ENCODE assay signal across 8 mouse cellular contexts in the genomic region with DNA sequence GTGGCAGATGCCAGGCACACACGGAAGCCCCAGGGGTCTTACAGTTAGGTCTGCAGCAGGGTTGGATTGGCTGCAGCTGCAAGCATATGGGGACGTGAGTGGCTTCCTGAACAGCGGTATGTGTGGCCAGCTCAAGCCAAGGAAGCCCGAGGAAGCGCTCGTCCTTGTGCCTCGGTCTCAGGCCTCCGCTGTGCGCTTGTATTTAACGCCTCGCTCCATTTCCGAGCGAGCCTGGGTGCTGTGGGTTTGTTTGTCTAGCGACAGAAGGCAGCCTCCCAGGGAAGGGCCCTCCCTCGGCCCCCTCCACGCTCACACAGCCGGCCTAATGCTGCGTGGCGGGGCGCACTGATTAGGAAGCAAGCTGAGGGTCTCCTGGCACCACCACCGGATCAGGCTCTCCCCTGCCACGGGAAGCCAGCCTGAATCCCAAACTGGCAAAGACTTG.
A peak's percentile ranks its signal among the peaks of the same experiment; 100 is the strongest.
DNase-seq lines count a peak whose midpoint lies in the region; ATAC-seq and TF ChIP-seq lines count a peak whose summit lies in the region.

No protein-coding gene starts in this region.

- TF ChIP-seq CTCF in cerebellum, adult 2 months (IDR thresholded peaks at IDR 0.05; ENCODE audit: borderline replicate concordance, insufficient read depth, low read depth, low read length): no peak

- no peaks in the 10 kb centered on the region for H3K36me3 ChIP-seq in hindbrain, embryonic 14.5 days (replicated peaks; ENCODE audit: control insufficient read depth, insufficient read depth)
- H3K36me3 ChIP-seq in neural tube, embryonic 11.5 days (ENCODE audit: control insufficient read depth, insufficient read depth, low read length): no peaks in the 10 kb centered on the region

- DNase-seq in cerebellum, adult 2 months: peak; percentile 16 to 19
- DNase-seq in left cerebral cortex, postnatal 4 days: peak; percentile 71
- no peak for DNase-seq in left cerebral cortex, adult 11 months (ENCODE audit: low spot score)
- DNase-seq in hindbrain, embryonic 14.5 days (ENCODE audit: low spot score): peak; percentile 61
- DNase-seq in neural tube, embryonic 11.5 days (ENCODE audit: low spot score): peak; percentile 61
- no peak for DNase-seq in Muller cell, postnatal 12 days (ENCODE audit: inconsistent ontology term)
- no peak for DNase-seq in left cerebral cortex, adult 8-10 months (ENCODE audit: low spot score in 2 of 2)

- 7% methylated on average over 22 of the region's 22 CpGs for WGBS in cerebellum, adult 2 months
- 7% methylated on average over 22 of the region's 22 CpGs for WGBS in hindbrain, embryonic 14.5 days
- 7% methylated on average over 22 of the region's 22 CpGs for WGBS in neural tube, embryonic 11.5 days

- no peaks in the 10 kb centered on the region for H3K27me3 ChIP-seq in cerebellum, adult 2 months (ENCODE audit: control insufficient read depth, insufficient read depth, low read length)
- H3K27me3 ChIP-seq in hindbrain, embryonic 14.5 days (ENCODE audit: control insufficient read depth, insufficient read depth, low read length): no peaks in the 10 kb centered on the region
- no peaks in the 10 kb centered on the region for H3K27me3 ChIP-seq in neural tube, embryonic 11.5 days (ENCODE audit: control insufficient read depth, insufficient read depth, low read length)

- intact Hi-C loops in left cerebral cortex, postnatal 4 days (cut with DNase I): no loop called here

- H3K9me3 ChIP-seq in hindbrain, embryonic 14.5 days (ENCODE audit: control insufficient read depth, low read length): 0 out of 2 replicates have a peak, but pooled peaks cover 5% of the 10 kb centered on the region
- no peaks in the 10 kb centered on the region for H3K9me3 ChIP-seq in neural tube, embryonic 11.5 days (ENCODE audit: control insufficient read depth, low read length)

- peak overlapping the region; percentile 34; the same call in 1 of the 2 replicates for H3K9ac ChIP-seq in hindbrain, embryonic 14.5 days
- peak overlapping the region; percentile 37 for H3K9ac ChIP-seq in neural tube, embryonic 11.5 days (ENCODE audit: low read length)

- ATAC-seq in cerebellum, adult (ENCODE audit: insufficient number of reproducible peaks, low FRiP score, low TSS enrichment): no peak
- peak; percentile 67 for ATAC-seq in hindbrain, embryonic 14.5 days (ENCODE audit: low FRiP score)
- ATAC-seq in neural tube, embryonic 11.5 days (ENCODE audit: insufficient read depth, low FRiP score, low TSS enrichment): peak; percentile 77

- H3K4me2 ChIP-seq in hindbrain, embryonic 14.5 days (replicated peaks): peak overlapping the region; percentile 21
- H3K4me2 ChIP-seq in neural tube, embryonic 11.5 days (ENCODE audit: low read depth): peak overlapping the region; percentile 27

- no peaks in the 10 kb centered on the region for H3K4me1 ChIP-seq in cerebellum, adult 2 months (ENCODE audit: control insufficient read depth, insufficient read depth, low read length)
- H3K4me1 ChIP-seq in hindbrain, embryonic 14.5 days (replicated peaks; ENCODE audit: control insufficient read depth, insufficient read depth, low read length): peaks cover 23% of the 10 kb centered on the region
- no peaks in the 10 kb centered on the region; the same call in 1 of the 2 replicates for H3K4me1 ChIP-seq in neural tube, embryonic 11.5 days (ENCODE audit: control insufficient read depth, insufficient read depth, low read length)

- no peak for TF ChIP-seq POLR2A in cerebellum, adult 2 months (IDR thresholded peaks at IDR 0.05; ENCODE audit: borderline replicate concordance, insufficient read depth, low read length)

- no peak overlapping the region for H3K4me3 ChIP-seq in cerebellum, adult 2 months (replicated peaks; ENCODE audit: insufficient read depth, low read depth, low read length)
- no peak overlapping the region for H3K4me3 ChIP-seq in hindbrain, embryonic 14.5 days (replicated peaks; ENCODE audit: low read length)
- H3K4me3 ChIP-seq in neural tube, embryonic 11.5 days (ENCODE audit: low read depth, low read length): no peak overlapping the region

- H3K27ac ChIP-seq in cerebellum, adult 2 months (ENCODE audit: insufficient read depth, low read length): no peak overlapping the region
- peak overlapping the region; percentile 89 for H3K27ac ChIP-seq in hindbrain, embryonic 14.5 days
- peak overlapping the region; percentile 86 for H3K27ac ChIP-seq in neural tube, embryonic 11.5 days (ENCODE audit: low read depth, low read length)

Comparison
In these comparisons a context has a peak if more than half of its experiments do, and no peak if none do; other contexts are left out.
1. DNase-seq: peak in cerebellum, adult 2 months (2 of 2), left cerebral cortex, postnatal 4 days (single experiment), hindbrain, embryonic 14.5 days (single experiment) and neural tube, embryonic 11.5 days (single experiment); none in left cerebral cortex, adult 11 months (single experiment), Muller cell, postnatal 12 days (single experiment) and left cerebral cortex, adult 8-10 months (0 of 2).